Mouse (Mus musculus): Measurements from ENCODE around the gene Hoxd12. TPM values are rescaled to one million over a fixed set of nuclear protein-coding genes. Genes with fewer than 3 reads are reported as not detected.

The Hoxd12 gene
- total and polyA plus RNA-seq, 3 experiments: not detected

DNA sequence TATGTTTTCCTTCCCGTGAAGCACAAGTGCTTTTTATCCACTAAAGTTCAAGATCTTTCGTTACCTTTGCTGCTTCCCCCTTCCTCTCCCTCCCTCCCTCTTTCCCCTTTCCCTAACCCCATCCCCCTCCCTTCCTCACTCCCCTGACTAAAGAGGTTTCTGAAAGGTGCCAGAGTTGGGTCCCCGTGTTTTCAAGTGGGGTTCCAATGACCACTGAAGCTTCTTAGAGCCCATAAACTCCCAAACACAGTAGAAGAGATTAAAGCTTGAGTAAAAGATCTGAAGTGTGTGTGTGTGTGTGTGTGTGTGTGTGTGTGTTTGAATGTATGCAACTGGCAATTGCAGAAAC, 5.6 kb upstream of the Hoxd12 start:
- no peaks in the 10 kb centered on the region for H3K27me3 ChIP-seq (ENCODE audit: control insufficient read depth in 1 of 2, insufficient read depth in 2 of 2, low read length in 2 of 2)
- H3K4me1 ChIP-seq (ENCODE audit: control insufficient read depth in 1 of 2, insufficient read depth in 2 of 2, low read length in 2 of 2): no peaks in the 10 kb centered on the region
- no peak overlapping the region for H3K9ac ChIP-seq (ENCODE audit: control insufficient read depth, low read depth, low read length, poor library complexity, severe bottlenecking)
- H3K79me2 ChIP-seq (ENCODE audit: control insufficient read depth, insufficient read depth, low read length, poor library complexity): no peaks in the 10 kb centered on the region
- no peak for DNase-seq (ENCODE audit: low read depth, low spot score)
- H3K9me3 ChIP-seq (replicated peaks; ENCODE audit: insufficient read depth, low read length): no peaks in the 10 kb centered on the region
- TF ChIP-seq ELF1 (IDR thresholded peaks at IDR 0.05; ENCODE audit: low read depth, low read length) (no peak), JUND (IDR thresholded peaks at IDR 0.05; ENCODE audit: low read depth, low read length) (no peak), UBTF (IDR thresholded peaks at IDR 0.05; ENCODE audit: borderline replicate concordance, insufficient read depth, low read depth, low read length) (no peak), MEF2A (IDR thresholded peaks at IDR 0.05; ENCODE audit: extremely low read depth, insufficient replicate concordance, low read depth, low read length, poor library complexity, severe bottlenecking) (no peak), E2F4 (IDR thresholded peaks at IDR 0.05; ENCODE audit: borderline replicate concordance, low read depth, low read length) (no peak), POLR2A (IDR thresholded peaks at IDR 0.05; ENCODE audit: control insufficient read depth in 1 of 2, insufficient read depth in 1 of 2, low read depth in 1 of 2, low read length in 2 of 2, poor library complexity in 1 of 2) (no peak), ZC3H11A (IDR thresholded peaks at IDR 0.05; ENCODE audit: low read depth, low read length) (no peak), GATA1 (IDR thresholded peaks at IDR 0.05; ENCODE audit: low read depth, low read length) (no peak), BHLHE40 (IDR thresholded peaks at IDR 0.05; ENCODE audit: borderline replicate concordance, low read depth, low read length) (no peak), TCF12 (IDR thresholded peaks at IDR 0.05; ENCODE audit: low read depth, low read length) (no peak)
- H3K36me3 ChIP-seq (ENCODE audit: control insufficient read depth in 1 of 2, insufficient read depth in 2 of 2, low read length in 2 of 2): no peaks in the 10 kb centered on the region
- H3K27ac ChIP-seq (ENCODE audit: control insufficient read depth, low read depth, low read length): no peak overlapping the region
- no peak overlapping the region for H3K4me3 ChIP-seq (ENCODE audit: control insufficient read depth in 1 of 2, insufficient read depth in 1 of 2, low read depth in 2 of 2, low read length in 2 of 2)

DNA sequence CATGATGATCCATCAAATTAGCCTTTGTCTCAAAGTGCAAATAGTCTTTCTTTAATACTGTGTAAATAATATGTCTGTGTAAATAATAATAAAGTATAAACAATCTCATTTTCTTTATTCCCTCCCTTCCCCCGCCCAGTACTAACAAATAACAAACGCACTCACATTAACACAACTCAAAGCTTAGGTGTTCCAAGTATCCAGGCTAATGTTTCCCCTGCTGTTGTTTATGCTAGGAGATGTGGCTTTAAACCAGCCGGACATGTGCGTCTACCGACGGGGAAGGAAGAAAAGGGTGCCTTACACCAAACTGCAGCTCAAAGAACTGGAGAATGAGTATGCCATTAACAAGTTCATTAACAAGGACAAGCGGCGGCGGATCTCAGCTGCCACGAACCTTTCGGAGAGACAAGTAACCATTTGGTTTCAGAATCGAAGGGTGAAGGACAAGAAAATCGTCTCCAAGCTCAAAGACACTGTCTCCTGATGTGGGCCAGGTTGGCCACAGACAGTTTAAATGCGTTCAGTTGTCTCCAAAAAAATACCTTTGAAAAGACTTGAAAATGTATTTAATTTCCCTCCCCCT, 5.1 kb upstream of the Hoxd12 start:
- DNase-seq (ENCODE audit: low read depth, low spot score): no peak
- Histone ChIP-seq H3K4me1 (ENCODE audit: control insufficient read depth in 1 of 2, insufficient read depth in 2 of 2, low read length in 2 of 2) (no peaks in the 10 kb centered on the region), H3K36me3 (ENCODE audit: control insufficient read depth in 1 of 2, insufficient read depth in 2 of 2, low read length in 2 of 2) (no peaks in the 10 kb centered on the region), H3K4me3 (ENCODE audit: control insufficient read depth in 1 of 2, insufficient read depth in 1 of 2, low read depth in 2 of 2, low read length in 2 of 2) (no peak overlapping the region), H3K79me2 (ENCODE audit: control insufficient read depth, insufficient read depth, low read length, poor library complexity) (no peaks in the 10 kb centered on the region), H3K9me3 (replicated peaks; ENCODE audit: insufficient read depth, low read length) (no peaks in the 10 kb centered on the region), H3K27ac (ENCODE audit: control insufficient read depth, low read depth, low read length) (no peak overlapping the region), H3K9ac (ENCODE audit: control insufficient read depth, low read depth, low read length, poor library complexity, severe bottlenecking) (no peak overlapping the region), H3K27me3 (ENCODE audit: control insufficient read depth in 1 of 2, insufficient read depth in 2 of 2, low read length in 2 of 2) (no peaks in the 10 kb centered on the region)
- TF ChIP-seq TAL1 (IDR thresholded peaks at IDR 0.05; ENCODE audit: low read length) (no peak), CHD2 (IDR thresholded peaks at IDR 0.05; ENCODE audit: low read length) (no peak), TBP (IDR thresholded peaks at IDR 0.05; ENCODE audit: low read depth, low read length) (no peak), POLR2AphosphoS5 (IDR thresholded peaks at IDR 0.05; ENCODE audit: borderline replicate concordance, low read depth, low read length) (no peak), BHLHE40 (IDR thresholded peaks at IDR 0.05; ENCODE audit: borderline replicate concordance, low read depth, low read length) (no peak), RCOR1 (IDR thresholded peaks at IDR 0.05; ENCODE audit: low read depth, low read length) (no peak), ZNF384 (IDR thresholded peaks at IDR 0.05; ENCODE audit: low read depth, low read length) (no peak), KAT2A (conservative IDR thresholded peaks at IDR 0.05; ENCODE audit: low read depth, low read length) (no peak), USF2 (IDR thresholded peaks at IDR 0.05; ENCODE audit: borderline replicate concordance in 1 of 2, insufficient read depth in 1 of 2, low read depth in 1 of 2, low read length in 2 of 2) (no peak), UBTF (IDR thresholded peaks at IDR 0.05; ENCODE audit: borderline replicate concordance, insufficient read depth, low read depth, low read length) (no peak), RAD21 (IDR thresholded peaks at IDR 0.05; ENCODE audit: low read depth, low read length) (no peak), HCFC1 (IDR thresholded peaks at IDR 0.05; ENCODE audit: low read depth, low read length) (no peak), EP300 (IDR thresholded peaks at IDR 0.05; ENCODE audit: low read depth in 1 of 2, low read length in 2 of 2) (no peak)
